Mouse (Mus musculus) T-helper 17 cell (primary cell): Measurements from ENCODE around the gene Dnaja3.

ENCODE experiments used
- in situ Hi-C, 2 experiments: fragments of 300-600 bp; cut with MboI, MseI; formaldehyde crosslinking; loops; 1 replicate in 1 of 2; 2 replicates in 1 of 2; pipeline ENCODE4 v1.15.1; 2025; ENCODE audit warnings: high pct_unique_total_duplicates in 2 of 2

Dnaja3 gene

GRCm38 (mm10) chr16:4606431-4607084, 33.2 kb upstream of the Dnaja3 start:
- in situ Hi-C loops: no loop called here

DNA sequence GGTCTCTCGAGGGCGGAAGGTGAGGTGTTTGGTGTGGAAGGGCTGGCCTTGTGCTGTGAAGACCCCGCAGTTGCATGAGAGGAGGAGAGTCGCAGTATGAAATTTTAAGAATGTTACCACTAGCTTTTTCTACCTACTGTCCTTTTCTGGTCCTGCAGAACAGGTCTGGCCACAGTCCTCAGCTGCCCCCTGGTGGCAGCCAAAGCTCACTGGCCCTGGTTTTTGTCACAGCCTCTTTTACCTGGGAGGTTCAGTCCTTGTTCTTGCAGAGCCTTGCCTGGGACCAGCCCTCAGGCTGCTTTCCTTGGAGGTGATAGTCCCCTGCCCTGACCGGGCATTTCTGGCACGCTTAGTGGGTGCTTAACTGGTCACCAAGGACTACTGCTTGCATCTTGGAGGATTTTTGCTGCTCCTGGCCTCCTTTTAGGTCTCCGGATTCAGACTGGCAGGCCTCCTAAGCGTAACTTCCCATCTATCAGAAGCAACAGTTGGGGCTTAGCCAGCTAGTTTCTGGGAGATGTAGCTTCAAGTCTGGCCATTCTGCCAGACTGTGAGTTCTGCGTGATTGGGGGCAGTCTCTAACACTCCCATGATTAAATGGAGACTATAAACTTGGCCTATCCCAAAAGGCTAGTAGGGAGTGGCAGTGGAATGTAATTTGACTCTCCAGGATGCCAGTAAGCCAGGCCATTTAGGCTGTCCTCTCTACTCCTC, 31.8 kb upstream of the Dnaja3 start:
- in situ Hi-C loops: no loop called here

- in situ Hi-C loops: no loop called here
These were observed 31.2 kb upstream of the Dnaja3 start for GRCm38 (mm10) chr16:4608532-4609059.

DNA sequence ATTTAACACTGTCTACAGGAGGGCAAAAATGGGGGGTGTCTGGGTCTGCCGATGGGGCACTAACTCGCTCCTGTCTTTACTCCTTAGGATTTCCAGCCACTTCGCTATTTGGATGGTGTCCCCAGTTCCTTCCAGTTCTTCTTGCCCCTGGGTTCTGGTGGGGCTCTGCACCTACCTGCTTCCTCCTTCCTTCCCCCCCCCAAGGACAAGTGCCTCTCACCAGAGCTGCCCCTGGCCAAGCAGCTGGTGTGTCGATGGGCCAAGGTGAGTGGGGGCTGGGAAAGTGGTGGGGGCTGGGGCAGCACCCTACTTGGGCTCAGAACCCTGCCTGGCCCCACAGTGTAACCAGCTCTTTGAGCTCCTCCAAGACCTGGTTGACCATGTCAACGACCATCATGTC, 28.6 kb upstream of the Dnaja3 start:
- in situ Hi-C loops: loop anchor here (5.0 to 10.0 kb wide), 4 partner anchors 39 to 306 kb away; no protein-coding TSS in a partner anchor

GRCm38 (mm10) chr16:4611676-4612075, 28.1 kb upstream of the Dnaja3 start:
- in situ Hi-C loops: loop anchor here (5.0 to 10.0 kb wide), 4 partner anchors 39 to 307 kb away; no protein-coding TSS in a partner anchor

GRCm38 (mm10) chr16:4613736-4614135, 26.1 kb upstream of the Dnaja3 start:
- in situ Hi-C loops: loop anchor here (5.0 to 10.0 kb wide), 4 partner anchors 41 to 309 kb away; no protein-coding TSS in a partner anchor

DNA sequence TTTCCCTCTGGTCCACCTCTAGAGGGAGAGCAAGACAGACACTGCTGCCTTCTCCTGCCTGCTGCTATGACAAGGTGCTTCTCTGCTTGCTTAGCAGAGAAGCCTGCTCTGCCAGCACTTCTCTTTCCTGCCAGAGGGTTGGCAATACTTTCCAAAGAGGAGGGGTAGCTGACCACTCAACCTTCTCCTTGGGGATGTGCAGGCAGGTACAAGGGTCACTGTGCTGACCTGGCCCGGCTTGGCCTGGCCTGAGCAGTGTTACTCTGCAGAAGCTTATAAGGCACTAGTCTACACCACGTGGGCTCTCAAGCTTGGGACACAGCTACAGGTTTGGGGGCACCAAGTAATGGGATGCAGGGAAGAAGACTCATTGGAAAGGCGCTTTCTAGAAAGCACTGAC, 25.1 kb upstream of the Dnaja3 start:
- in situ Hi-C loops: loop anchor here (5.0 to 10.0 kb wide), 4 partner anchors 42 to 310 kb away; no protein-coding TSS in a partner anchor

DNA sequence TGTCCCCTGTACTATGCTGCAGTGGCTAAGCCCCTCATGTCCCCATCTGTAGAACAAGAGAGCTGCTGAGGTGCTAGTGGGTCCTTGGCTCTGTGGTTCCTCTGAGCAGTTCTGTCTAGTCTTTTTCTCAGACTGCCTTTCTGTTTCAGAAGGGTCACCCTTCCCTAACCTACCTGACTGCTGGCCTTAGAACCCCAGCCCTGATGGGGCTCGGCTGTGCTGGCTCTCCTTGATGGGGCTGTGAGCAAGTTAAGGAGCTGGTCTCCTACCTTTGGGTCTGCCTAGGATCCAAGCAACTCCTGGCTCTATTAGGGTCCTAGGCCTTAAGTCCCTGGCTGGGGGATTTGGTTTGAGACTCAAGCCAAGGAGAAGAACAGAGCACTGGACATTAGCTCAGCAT, 24.5 kb upstream of the Dnaja3 start:
- in situ Hi-C loops: loop anchor here in 1 of 2 experiments (10.0 kb wide), 1 partner anchor 310 kb away; no protein-coding TSS in a partner anchor

DNA sequence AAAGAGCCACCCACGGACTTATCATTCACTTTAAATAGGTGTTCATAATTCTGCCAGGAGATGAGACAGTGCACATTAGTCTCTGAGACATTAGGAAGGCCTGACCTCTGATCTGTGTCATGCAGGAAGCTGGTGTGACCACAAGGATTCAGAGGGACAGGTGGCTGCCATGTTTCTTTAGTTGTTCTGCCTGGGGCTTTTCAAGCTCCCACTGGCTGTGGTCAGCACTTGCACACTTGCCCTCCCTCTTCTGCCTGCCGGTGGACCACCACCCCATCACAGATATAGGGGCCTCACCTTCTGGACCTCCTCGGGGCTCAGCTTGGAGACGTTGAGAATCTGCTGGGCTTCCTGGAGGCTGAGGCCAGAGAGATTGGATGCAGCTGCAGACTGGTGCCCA, 23.0 kb upstream of the Dnaja3 start:
- in situ Hi-C loops: loop anchor here in 1 of 2 experiments (10.0 kb wide), 1 partner anchor 312 kb away; no protein-coding TSS in a partner anchor

GRCm38 (mm10) chr16:4624074-4624473, 15.7 kb upstream of the Dnaja3 start:
- in situ Hi-C loops: no loop called here

- in situ Hi-C loops: no loop called here
These were observed 15.2 kb upstream of the Dnaja3 start, which contains the start of gene Pam16 for GRCm38 (mm10) chr16:4624481-4625110. Gene Pam16, minus strand, starts transcription at chr16:4624988.

GRCm38 (mm10) chr16:4627105-4627504, 12.7 kb upstream of the Dnaja3 start:
- in situ Hi-C loops: no loop called here

DNA sequence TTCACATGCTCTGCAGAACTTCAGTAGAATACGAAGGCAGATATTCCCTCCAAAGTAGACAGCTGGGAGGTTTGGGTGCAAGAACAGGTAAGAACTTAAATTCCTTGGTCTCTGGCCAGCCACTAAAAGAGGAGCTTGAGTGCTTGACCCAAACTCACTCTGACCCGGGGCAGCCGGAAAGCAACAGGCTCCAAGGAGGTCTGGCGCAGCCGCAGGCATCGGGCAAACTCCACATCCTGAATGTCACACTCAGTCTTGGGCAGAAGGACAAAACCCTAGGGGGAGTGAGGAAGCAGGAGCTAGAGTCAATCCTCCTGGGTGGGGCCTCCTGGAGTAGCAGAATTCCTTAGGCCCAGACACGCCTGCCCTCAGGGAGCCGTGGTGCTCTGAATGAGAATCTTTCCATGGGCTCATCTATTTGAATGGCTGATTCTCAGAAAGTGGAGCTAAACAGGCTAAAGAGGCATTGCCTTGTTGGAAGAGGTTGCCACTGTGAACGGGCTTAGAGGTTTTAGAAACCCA, 10.8 kb upstream of the Dnaja3 start:
- in situ Hi-C loops: no loop called here

DNA sequence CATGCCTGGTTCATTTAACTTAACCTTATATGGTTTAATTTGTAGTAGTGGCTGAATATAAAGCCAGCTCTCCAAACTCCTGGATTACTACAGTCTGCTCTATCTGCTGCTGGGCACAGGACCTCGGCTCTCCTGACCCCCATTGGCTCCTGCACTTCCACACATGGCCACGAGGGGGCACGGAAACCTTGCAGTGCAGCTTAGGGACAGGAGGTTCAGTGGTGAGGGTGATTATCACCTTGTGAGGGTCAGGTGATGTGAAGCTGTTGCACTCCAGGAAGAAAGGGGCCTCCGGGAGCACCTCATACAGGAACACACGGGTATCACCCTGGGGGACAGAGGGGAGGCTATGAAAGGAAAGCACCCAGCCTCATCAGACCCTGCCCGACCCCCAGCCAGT, 9.8 kb upstream of the Dnaja3 start:
- in situ Hi-C loops: loop anchor here in 1 of 2 experiments (5.0 kb wide), 1 partner anchor 42 kb away; no protein-coding TSS in a partner anchor

- in situ Hi-C loops: loop anchor here in 1 of 2 experiments (5.0 kb wide), 1 partner anchor 40 kb away; no protein-coding TSS in a partner anchor
These were observed 7.7 kb upstream of the Dnaja3 start for GRCm38 (mm10) chr16:4632050-4632449.

- in situ Hi-C loops: loop anchor here in 1 of 2 experiments (5.0 kb wide), 1 partner anchor 39 kb away; no protein-coding TSS in a partner anchor
These were observed 6.1 kb upstream of the Dnaja3 start for GRCm38 (mm10) chr16:4633661-4634060.

- in situ Hi-C loops: loop anchor here in 1 of 2 experiments (5.0 kb wide), 1 partner anchor 38 kb away; no protein-coding TSS in a partner anchor
These were observed 5.1 kb upstream of the Dnaja3 start for GRCm38 (mm10) chr16:4634681-4635080.

GRCm38 (mm10) chr16:4635760-4636159, 4.0 kb upstream of the Dnaja3 start:
- in situ Hi-C loops: no loop called here

- in situ Hi-C loops: no loop called here
These were observed 848 bp upstream of the Dnaja3 start for GRCm38 (mm10) chr16:4638891-4639390.

DNA sequence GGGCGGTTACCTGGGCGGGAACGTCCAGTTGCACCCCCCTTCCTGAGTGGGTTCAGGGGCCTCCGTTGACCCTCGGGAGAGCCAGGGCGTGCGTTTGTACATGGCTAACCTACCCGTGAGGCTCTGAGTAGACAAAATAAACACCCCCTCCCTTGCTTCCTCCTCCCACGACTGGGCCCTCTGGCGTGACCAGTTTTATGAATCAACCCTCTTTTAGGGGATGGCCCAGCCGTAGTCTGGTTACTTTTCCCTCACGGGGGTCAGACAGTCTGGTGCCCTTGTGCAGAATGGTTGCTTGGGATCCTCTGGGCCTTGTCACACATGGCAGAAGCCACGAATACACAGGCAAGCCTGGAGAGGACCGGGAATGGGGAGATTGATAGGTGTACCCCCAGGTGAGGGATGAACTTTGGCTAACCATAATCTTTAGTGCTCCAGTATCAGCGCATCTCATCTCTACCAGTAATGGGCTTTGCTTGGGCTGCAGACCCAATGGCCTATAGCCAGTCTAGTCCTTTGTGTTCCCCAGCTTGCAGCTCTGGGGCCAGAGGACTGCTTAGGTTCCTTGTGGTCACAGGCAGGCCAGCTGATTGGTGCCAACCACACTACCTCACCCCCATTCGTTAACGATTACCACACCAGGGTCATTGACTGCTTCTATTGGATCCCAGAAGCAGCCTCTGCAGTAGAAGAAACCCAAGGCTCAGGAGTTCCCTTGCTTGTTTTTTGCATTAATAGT, 647 bp downstream of the Dnaja3 start:
- in situ Hi-C loops: no loop called here
